Mouse (Mus musculus): Measurements from ENCODE around the gene F8a.
"Not testable (repeated sequence)": the region's sequence is repeated elsewhere in the genome, so short reads cannot be mapped to it uniquely, and the experiment has no call there.

F8a gene

DNA sequence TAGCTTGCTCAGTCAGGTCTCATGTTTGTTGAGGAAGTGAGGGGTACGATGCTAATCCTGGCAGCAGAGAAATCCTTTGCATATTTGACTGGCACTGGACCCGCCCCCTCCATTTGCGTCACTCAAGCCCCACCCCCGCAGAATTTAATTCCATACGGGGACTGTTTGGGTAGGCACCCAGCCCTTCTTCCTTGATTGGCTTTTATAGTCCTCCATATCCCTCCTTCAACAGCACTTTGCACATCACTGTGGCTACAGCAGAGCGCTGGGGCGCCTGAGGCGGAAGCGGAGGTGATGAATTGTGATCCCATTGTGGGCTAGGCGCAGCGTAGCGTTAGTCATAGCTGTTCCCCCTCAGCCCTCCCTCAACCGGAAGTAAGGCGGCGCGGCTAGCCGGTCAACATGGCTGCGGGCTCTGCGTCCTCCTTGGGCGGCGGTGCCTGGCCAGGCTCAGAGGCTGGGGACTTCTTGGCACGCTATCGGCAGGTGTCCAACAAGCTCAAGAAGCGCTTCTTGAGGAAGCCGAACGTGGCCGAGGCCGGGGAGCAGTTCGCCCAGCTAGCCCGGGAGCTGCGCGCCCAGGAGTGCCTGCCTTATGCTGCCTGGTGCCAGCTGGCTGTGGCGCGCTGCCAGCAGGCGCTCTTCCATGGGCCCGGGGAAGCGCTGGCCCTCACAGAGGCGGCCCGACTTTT lies at the start of gene F8a:
F8a (plus strand) TSS at position 378 of the 692 bp plus-strand sequence.
- peak; percentile 79 to 81 for DNase-seq (ENCODE audit: low spot score in 2 of 2)

DNA sequence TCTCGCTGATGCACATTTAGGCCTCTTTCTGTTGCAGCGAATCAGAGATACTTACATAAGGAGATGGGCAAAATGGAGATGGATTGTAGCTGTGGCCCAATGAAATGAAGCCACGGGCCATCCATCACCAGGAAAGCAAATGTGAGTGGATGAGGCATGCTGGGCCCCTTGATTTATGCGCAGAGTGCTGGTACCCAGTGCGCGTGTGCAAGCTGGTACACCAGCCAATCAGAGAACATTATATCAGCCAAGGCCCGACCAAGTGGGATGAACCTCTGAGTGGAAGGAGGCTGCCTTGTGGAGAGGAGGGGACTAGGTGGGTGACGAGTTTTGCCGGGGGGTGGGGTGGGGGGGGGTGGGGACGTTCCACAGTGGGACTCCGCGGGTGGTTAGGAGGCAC lies 36.2 kb upstream of the F8a start, which contains the start of gene Xlr3b:
Xlr3b (plus strand) TSS at position 274 of the 400 bp plus-strand sequence.
- DNase-seq (ENCODE audit: low spot score in 2 of 2) = not testable (repeated sequence)

DNA sequence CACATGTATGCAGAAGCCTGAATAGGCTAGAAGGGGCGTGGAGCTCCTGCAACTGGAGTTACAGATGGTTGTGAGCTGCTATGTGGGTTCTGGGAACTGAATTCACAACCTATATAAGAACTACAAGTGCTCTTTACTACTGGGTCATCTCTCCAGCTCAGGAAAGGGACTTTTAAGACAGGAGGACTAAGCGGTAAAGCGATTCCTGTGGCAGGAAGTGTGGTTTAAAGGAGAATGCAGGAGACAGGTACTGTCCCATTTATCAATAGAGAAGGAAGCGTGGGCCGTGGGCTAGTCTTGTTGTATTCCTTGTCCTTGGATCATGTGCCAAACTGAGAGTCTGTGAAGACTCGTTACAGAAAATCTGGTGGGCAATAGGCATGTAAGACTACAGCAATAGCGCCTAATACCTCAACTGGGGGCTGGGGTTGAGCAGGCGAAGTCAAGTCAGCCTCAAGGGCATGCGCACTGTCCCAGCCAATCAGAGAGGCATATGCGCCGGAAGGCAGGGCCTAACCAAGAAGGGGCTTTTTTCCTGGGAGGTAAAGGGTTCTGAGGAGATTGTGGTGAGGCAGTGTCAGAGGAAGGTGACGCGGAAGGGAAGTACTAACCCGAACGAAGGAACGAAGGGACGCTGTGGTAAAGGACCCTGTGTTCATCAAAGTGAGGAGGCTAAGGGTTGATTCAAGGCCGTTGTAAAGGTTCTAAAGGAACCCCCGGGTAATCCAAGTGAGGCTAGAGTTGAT lies 14.1 kb upstream of the F8a start, which contains the start of gene Xlr4b:
Xlr4b (plus strand) TSS at position 515 of the 746 bp plus-strand sequence.
- DNase-seq (ENCODE audit: low spot score in 2 of 2) = peak in 1 of 2 experiments; percentile 2

DNA sequence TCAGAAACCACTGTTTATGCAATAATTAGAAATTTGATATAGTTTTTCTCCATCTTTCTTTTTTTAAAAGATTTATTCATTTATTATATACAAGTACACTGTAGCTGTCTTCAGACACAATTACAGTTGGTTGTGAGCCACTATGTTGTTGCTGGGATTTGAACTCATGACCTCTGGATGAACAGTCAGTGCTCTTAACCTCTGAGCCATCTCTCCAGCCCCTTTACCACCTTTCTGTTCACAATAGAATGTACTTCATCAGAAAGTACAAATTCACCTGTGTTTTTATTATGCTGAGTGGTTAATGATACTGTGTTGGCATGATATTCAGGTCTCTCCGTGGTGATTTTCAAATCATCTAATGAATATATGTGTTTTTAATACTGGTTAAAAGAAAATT lies 2.7 kb upstream of the F8a start:
- no peak for DNase-seq (ENCODE audit: low spot score in 2 of 2)

DNA sequence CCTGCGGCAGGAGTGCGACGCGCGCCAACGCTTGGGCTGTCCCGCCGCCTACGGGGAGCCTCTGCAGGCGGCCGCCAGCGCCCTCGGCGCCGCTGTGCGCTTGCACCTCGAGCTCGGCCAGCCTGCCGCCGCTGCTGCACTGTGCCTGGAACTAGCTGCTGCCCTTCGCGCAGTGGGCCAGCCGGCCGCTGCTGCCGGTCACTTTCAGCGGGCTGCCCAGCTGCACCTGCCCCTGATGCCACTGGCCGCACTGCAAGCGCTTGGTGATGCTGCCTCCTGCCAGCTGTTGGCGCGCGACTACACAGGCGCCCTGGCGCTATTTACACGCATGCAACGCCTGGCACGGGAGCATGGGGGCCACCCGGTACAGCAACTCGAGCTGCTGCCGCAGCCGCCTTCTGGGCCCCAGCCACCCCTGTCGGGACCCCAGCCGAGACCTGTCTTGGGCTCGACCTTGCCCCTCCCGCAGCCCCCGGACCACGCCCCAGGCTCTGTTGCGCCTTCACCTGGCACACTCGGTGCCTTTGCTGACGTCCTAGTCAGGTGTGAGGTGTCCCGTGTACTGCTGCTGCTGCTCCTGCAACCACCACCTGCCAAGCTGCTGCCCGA lies 619 bp downstream of the F8a start:
- DNase-seq (ENCODE audit: low spot score in 2 of 2) = peak; percentile 51 to 57

DNA sequence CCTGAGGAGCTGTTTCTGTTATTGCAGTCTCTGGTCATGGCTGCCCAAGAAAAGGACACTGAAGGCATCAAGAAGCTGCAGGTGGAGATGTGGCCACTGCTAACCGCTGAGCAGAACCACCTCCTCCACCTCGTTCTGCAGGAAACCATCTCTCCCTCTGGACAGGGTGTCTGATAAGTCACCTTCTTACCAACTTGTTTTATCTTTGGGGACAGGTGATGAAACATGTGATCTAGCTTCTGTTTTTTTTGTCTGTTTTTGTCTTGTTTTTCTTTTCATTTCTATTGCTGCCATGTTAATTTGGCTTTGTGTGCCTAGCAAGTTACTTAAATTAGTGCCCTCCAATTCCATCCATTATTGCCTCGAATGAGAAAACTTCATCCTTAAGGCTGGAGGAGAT lies 1.2 kb downstream of the F8a start:
- no peak for DNase-seq (ENCODE audit: low spot score in 2 of 2)

DNA sequence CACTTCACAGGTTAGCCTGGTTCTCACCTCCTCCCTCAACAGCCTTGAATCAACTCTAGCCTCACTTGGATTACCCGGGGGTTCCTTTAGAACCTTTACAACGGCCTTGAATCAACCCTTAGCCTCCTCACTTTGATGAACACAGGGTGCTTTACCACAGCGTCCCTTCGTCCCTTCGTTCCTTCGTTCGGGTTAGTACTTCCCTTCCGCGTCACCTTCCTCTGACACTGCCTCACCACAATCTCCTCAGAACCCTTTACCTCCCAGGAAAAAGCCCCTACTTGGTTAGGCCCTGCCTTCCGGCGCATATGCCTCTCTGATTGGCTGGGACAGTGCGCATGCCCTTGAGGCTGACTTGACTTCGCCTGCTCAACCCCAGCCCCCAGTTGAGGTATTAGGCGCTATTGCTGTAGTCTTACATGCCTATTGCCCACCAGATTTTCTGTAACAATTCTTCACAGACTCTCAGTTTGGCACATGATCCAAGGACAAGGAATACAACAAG lies 14.8 kb downstream of the F8a start, which contains the start of gene Xlr4c:
Xlr4c (minus strand) TSS at position 310 of the 505 bp plus-strand sequence.
- DNase-seq (ENCODE audit: low spot score in 2 of 2) = peak in 1 of 2 experiments; percentile 7

DNA sequence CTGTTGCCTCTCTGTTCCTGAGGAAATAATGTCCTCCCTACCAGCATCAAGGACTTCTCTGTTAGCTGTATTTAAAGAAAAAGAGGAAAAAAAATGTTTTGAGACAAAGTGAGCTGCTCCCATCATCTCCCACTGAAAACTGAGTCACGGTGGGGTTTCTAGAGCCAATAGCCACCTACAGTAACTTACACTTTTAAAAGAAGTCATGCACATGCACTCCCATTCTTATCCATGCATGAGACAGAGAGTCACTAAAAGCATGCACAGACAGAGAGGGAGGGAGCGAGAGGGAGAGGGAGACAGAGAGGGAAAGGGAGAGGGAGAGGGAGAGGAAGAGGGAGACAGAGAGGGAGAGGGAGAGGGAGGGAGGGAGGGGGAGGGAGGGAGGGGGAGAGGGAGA lies 34.3 kb downstream of the F8a start:
- DNase-seq (ENCODE audit: low spot score in 2 of 2) = not testable (repeated sequence)

DNA sequence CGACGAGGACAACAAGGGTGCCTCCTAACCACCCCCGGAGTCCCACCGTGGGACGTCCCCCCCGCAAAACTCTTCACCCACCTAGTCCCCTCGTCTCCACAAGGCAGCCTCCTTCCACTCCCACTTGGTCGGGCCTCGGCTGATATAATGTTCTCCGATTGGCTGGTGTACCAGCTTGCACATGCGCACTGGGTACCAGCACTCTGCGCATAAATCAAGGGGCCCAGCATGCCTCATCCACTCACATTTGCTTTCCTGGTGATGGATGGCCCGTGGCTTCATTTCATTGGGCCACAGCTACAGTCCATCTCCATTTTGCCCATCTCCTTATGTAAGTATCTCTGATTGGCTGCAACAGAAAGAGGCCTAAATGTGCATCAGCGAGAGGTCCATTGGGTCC lies 37.2 kb downstream of the F8a start, which contains the start of gene Xlr3c:
Xlr3c (minus strand) TSS at position 121 of the 400 bp plus-strand sequence.
- not testable (repeated sequence) for DNase-seq (ENCODE audit: low spot score in 2 of 2)

All from spleen, postnatal 36 days (tissue).